Mouse (Mus musculus) hindbrain, embryonic 12.5 days (tissue): Measurements from ENCODE around the gene Nipsnap1. TPM values are rescaled to one million over a fixed set of nuclear protein-coding genes. Genes with fewer than 3 reads are reported as not detected.

Source experiments
- microRNA-seq: library from miRNA; unstranded; fragments of <30 nt; microRNA quantifications from one replicate; pipeline ENCODE4, GENCODE M21; 2017
- polyA plus RNA-seq: library from polyadenylated mRNA; unstranded; fragments of >200 nt; fragmentation: Nextera tagmentation; extraction: Ambion mirVana; gene quantifications from 2 replicates; pipeline ENCODE4 v1.2.1, GENCODE M21; 2016

The Nipsnap1 gene
- polyA plus RNA-seq, 1 experiment from 2014 or later = 101 TPM

Small RNA genes within 50 kb of the gene (microRNA-seq; reads per million reads assigned to microRNA genes)
- gene Mir6918 = not detected

Other genes with a start within 250 kb of the Nipsnap1 start
- 30.4 and 35.5 TPM in 2 replicates for gene Ascc2, start 236.2 kb upstream of the Nipsnap1 start, polyA plus RNA-seq
- 444 and 517 TPM in 2 replicates for gene Uqcr10, start 169.6 kb upstream of the Nipsnap1 start, polyA plus RNA-seq
- gene Zmat5, start 169.3 kb upstream of the Nipsnap1 start, polyA plus RNA-seq = 64.6 and 68.9 TPM in 2 replicates
- gene Cabp7, start 127.2 kb upstream of the Nipsnap1 start, polyA plus RNA-seq = 1.7 and 2.1 TPM in 2 replicates
- gene Nf2, start 24.4 kb upstream of the Nipsnap1 start, polyA plus RNA-seq = 77.5 and 79.6 TPM in 2 replicates
- gene Thoc5, start 21.4 kb downstream of the Nipsnap1 start, polyA plus RNA-seq = 52.6 and 55.6 TPM in 2 replicates
- 1.4 and 1.5 TPM in 2 replicates for gene Nefh, start 74.1 kb downstream of the Nipsnap1 start, polyA plus RNA-seq
- 76.4 and 83.3 TPM in 2 replicates for gene Ap1b1, start 112.9 kb downstream of the Nipsnap1 start, polyA plus RNA-seq
- 0.96 and 1.6 TPM in 2 replicates for gene Rasl10a, start 184.2 kb downstream of the Nipsnap1 start, polyA plus RNA-seq
- gene Gas2l1, start 191.4 kb downstream of the Nipsnap1 start, polyA plus RNA-seq = 39.4 and 41.0 TPM in 2 replicates
- 27.0 and 28.9 TPM in 2 replicates for gene Rhbdd3, start 225.0 kb downstream of the Nipsnap1 start, polyA plus RNA-seq
- gene Ewsr1, start 225.3 kb downstream of the Nipsnap1 start, polyA plus RNA-seq = 823 and 828 TPM in 2 replicates